Mouse (Mus musculus): ENCODE data around the gene Mtmr4. TPM values are rescaled to one million over a fixed set of nuclear protein-coding genes. Genes with fewer than 3 reads are reported as not detected.
A peak's percentile ranks its signal among the peaks of the same experiment; 100 is the strongest.

The Mtmr4 gene
- total RNA-seq, 2 experiments from 2014 or later = 26.1 to 31.4 TPM

DNA sequence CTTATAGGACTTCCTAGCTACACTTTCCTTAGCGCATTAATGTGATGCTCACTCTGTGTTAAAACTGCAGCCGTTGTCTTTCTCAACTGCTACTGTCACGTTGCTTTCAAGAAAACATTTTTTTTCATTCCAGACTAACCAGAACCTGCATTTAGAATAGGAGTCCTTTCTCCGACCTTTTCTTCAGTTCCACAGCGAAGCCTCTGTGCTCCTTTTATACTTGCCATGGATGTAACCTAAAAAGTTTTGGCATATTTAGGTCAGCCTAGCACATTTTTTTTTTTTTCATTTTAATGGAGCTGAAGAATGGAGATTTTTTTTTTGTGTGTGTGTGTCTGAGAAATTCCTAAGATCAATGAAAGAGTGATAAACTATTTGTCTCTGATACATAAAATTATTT is 23.6 kb downstream of the Mtmr4 start:
- no peak for DNase-seq

DNA sequence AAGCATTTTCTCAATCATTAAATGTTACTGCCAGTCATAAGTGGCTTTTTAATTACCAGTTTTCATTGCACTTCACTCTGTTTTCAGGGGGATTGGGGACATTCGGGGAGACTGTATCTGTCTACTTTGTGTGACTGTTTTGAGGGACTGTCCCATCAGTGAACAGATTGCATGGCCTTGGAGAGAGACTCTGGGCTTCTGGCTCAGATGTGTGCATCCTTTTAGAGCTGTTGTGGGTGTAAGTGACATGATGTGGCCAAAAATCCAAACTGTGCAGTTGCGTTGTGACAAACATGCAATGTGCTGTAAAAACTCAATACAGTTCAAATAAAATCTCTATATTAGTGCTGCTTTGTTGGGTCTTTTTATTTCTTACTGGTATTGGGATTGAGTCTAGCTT is 24.0 kb downstream of the Mtmr4 start:
- DNase-seq = no peak

DNA sequence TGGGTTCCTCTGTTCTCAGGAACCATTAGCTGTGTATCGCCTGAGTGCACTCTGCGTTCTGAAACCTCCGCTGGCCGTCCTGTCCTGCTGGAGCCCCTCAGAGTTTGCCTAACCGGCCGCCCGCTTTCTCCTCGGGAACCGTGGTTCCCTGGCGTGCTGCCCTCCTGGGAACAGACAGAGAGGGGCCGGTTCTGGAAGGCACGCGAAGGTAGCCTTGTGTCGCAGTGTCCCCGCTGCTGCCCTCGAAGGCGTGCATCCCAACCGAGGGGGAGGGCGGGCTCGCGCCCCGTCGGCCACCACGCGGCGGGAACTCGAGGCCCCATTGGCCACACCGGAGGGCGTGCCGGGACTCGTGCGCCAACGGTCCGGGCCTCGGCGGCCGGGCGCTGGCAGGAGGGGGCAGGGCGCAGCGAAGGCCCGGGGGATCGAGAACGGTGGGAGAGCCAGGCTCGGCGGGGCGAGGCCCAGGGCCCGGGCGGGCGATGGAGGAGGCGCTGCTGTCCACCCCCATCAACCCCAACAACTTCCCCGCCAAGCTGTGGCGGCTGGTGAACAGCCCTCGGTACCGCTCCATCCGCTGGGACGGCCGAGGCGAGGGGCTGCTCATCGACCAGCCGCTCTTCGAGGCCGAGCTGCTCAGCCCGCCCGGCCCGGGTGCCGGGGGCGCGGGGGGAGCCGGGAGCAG is 25.0 kb downstream of the Mtmr4 start, which contains the start of gene Hsf5:
Gene Hsf5, plus strand, starts transcription at position 375 of the 685 bp plus-strand sequence.
- no peak for DNase-seq

DNA sequence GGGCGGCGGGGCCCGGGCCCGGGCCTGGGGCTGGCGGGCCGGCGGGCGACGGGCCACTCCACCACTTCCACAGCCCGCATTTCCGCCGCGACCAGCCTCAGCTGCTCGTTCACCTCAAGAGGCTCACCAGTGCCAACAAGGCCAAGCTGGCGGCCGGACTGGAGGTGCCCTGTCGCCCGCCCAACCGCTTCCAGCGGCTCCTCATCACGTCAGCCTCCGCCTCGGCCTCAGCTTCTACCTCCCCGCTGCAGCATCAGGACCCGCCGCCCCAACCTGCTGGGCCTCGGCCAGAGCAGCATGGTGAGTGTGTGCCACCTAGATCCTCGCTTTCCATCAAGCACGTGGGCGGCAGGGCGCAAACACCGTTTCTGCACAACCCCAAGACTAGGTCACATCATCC is 25.6 kb downstream of the Mtmr4 start:
- no peak for DNase-seq

DNA sequence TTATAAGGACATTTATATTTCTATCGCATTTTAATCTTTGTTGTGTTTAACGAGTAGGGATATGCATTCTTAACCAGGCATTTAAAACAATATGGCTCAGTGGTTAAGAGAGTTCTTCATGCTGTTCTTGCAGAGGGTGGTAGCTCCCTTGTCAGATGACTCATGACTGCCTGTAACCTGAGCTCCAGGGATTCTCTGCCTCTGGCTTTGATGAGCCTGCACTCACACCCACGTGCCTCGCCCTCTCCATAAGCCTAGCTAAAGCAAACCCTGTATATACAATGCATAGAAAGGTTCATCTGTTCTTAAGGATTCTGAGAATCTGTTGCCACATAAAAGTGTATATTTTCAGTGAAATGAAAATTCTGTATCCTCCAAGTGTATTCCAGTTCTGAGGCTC is 31.2 kb downstream of the Mtmr4 start:
- no peak for DNase-seq

DNA sequence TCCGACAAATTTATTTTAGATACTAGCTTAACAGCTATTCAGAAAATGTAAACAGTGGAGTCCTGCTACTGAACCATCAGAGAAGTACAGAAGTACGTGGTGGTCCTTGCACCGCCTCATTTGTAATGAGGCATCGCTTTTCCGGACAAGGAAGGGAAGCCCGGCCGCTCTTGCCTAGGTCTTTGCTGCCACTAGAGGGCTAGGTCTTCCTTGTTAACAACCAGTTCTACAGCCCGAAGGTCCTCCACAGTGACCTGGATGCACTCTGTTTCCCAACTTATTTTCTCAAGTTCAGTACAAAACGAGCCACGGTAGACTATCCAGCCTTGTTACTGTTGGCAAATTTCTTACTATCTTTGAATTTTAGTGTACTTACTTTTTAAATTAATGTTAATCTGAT is 37.9 kb downstream of the Mtmr4 start:
- peak; percentile 49 to 66 for DNase-seq

DNA sequence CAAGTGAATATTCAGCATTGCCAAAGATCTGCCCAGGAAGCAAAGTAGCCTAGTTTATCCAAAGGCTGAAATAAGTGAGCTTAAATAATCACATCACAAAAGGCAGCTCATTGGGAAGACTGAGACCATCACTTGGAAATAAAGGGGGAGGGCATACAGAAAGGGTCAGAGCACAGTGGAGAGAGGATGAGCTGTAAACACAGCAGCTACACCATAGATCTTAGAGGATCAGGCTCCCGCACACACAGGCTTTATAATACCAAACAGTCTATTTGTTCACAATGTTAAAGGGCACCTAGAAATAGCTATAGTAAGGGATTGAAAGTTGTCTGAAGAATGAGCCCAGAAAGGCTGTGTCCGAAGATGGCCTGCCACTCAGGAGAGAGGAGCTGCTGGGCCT is 46.8 kb downstream of the Mtmr4 start:
- DNase-seq = no peak

DNA sequence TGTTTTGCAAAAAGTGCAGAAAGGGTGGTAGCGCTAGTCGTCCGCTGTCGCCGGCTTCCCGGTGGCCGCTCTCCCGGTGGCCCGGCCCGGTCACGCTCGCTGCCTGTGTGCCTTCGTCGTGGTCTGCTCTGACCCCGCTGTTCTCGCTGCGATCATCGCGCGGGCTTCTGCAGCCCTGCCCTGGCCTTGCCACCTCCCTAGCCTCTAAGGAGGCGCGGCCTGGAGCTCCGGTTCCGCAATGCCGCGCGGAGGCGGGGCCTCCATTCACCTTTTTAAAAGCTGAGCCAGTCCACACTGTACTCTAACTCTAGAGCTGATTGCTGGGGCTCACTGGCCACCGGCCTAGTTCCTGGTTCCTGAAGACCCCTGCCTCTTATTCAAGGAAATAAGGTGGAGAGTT is 47.2 kb downstream of the Mtmr4 start:
- DNase-seq = peak; percentile 85 to 88

DNA sequence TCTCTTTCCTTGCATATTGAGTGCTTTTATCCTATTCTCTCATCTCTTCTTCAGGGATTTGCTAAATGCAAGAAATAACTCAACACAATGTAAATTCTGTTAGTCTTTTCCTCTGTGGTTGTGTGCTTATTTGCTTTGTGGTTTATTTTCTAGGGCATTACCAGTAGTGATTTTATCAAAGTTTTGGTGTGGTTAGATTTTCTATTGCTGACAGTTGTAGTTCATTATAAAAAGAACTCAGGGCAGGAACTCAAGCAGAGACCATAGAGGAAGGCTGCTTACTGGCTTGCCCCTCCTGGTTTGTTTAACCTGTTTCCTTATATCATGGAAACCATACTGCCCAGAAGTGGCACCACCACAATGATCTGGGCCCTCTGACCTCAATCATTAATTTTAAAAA is 50.9 kb downstream of the Mtmr4 start:
- no peak for DNase-seq

DNA sequence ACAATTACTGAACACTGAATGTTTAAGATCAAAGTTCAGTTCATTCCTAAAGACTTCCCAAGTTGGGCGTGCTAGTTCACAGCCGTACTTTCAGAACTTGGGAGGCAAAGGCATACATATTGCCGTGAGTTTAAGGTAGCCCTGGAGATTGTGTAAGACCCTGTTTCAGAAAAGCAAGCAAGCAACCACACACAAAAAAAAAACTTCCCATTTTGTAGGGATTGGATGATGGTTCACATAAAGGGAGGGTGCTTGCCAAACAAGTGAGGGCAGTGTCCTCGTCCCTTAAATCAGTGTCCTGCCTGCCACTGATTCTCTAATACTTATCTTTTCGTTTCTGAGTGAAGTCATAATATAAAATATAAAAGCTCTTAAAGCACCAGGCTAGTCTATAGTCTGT is 62.7 kb downstream of the Mtmr4 start:
- DNase-seq = no peak

DNA sequence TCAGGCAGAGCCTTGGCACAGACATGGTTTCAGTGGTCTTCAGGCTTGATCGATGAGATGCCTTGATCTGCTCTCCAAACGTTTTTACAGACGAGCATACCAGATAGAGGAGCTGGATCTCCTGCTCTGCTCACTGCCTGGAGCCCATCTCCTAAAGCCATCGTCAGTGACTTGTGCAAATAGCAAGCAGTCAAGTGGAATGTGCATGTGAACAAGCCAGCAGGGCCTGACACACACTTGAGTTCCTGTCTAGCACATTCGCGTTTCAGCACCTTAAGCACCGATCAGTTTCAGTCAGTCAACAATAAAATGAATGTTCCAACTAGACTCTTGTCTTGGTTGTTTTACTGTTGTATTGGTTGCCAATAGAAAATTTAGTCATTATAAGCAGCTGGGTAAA is 67.3 kb downstream of the Mtmr4 start:
- DNase-seq = no peak

DNA sequence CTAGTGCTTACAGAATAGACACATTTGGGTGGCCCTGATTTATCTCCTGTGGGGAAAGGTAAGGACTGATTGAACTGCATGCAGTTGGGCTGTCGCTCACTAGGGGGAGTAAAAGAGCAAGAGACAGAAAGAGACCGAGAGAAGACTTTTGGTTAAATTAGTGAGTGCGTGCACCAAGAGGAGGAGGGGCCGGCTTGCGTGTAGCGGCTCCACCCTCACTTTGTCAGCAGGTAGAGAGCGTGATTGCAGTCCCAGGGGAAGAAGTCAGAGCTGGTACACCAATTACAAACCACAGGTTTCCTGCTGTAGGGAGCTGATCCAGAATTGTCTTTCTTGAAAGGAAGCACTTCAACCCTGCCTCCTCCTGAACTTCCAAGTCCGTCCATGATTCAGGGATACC is 70.4 kb downstream of the Mtmr4 start, which contains the start of gene Rnf43:
Gene Rnf43, plus strand, starts transcription at position 316 of the 400 bp plus-strand sequence.
- peak; percentile 88 to 91 for DNase-seq

DNA sequence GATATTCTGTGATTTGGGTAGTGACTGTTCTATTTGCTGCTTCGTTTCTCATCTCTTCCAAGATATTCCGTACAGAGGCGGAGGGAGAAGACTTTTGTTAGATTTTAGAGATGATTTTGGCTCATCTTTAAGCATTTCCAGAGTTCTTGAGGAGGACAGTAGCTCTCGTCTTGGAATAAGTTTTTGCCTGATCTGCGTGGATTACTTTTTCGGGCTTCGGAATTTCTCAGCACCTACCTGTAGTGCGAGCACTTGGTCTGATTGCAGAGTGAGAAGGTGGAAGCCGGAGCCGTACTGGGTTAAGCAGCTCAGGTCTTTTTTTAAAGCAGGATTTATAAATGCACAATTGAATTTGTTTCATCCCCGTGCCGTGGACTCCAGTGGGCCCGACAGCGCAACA is 70.9 kb downstream of the Mtmr4 start:
- DNase-seq = peak in 1 of 2 experiments; percentile 24

DNA sequence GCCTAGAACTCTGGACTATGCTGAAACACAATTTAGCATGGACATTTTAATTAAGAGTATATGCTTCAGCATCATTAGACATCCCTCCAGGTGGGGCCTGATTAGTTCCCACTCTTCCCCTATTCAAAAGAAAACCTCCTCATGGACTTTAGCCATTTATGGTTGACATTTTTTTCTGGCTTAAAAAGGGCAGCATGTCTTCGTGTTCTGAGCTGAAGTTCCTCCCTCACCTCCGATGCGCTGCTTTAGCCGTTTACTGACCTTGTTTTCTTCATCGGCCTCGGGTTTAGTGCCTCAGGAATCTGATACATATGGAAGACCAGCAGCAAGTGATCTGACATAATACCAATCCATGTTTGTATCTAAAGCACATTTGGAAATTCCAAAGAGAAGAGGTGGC is 72.0 kb downstream of the Mtmr4 start:
- DNase-seq = no peak

DNA sequence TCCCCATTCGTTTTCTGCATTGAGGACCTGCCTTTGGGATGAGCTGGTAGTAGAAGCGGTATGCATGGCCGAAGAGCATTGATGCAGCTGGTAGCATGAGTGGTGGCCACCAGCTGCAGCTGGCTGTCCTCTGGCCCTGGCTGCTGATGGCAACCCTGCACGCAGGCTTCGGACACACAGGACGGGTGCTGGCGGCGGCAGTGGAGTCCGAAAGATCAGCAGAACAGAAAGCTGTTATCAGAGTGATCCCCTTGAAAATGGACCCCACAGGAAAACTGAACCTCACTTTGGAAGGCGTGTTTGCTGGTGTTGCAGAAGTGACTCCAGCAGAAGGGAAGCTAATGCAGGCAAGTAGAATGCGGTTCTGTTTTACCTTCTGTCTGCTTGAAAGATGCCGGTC is 72.6 kb downstream of the Mtmr4 start:
- DNase-seq = peak in 1 of 2 experiments; percentile 27

DNA sequence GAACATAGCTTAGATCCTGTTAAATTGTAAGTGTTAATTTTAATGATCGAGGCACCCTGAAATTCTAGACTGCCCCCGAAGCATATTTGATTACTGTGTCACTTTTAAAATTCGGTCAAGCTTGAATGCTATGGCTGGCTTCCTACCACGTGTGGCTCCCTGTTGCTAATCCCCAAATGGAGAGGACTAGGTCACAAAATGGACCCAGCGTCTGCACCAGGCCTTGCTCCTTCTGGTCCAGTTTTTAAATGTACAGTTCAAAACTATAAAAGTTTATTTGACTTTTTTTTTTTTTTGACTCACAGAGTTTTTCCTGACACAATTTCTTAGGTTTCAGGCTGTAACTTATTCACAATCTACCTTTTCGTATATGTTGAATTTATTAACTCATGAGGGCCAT is 73.3 kb downstream of the Mtmr4 start:
- peak in 1 of 2 experiments; percentile 21 for DNase-seq

DNA sequence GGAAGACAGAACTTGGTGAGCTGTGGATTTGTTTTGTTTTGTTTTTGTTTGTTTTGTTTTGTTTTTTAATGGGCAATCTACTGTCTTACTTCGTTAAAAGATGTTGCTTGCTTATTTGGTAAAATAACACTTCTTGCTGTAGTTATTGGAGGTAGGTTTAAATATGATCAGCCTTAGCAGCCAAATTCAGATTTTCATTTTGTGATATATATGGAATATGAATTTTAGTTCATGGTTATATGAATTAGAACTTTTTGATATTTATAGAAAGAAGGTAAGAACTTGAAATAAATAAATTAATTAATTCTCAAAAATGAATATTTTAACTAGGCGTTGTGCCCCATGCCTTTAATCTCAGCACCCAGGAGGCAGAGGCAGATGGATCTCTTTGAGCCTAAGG is 73.7 kb downstream of the Mtmr4 start:
- no peak for DNase-seq

Other genes starting within 250 kb of the Mtmr4 start
- 10 to 100 TPM; 22.2 to 26.7 TPM for gene Ppm1e, start 233.1 kb upstream of the Mtmr4 start, total RNA-seq (2021)
- 1 to 10 TPM; 2.0 to 3.1 TPM for gene Rad51c, start 187.2 kb upstream of the Mtmr4 start, total RNA-seq (2021)
- under 1 TPM; 0.36 to 0.95 TPM for gene Tex14, start 187.1 kb upstream of the Mtmr4 start, total RNA-seq (2021)
- gene Gm11492, start 25.5 kb upstream of the Mtmr4 start, total RNA-seq (2021) = not detected
- 10 to 100 TPM; 33.2 to 41.3 TPM for gene Sept4, start 23.3 kb upstream of the Mtmr4 start, total RNA-seq (2021)
- under 1 TPM in 1 of 2 experiments, not detected in 1; 0.13 TPM for gene Hsf5, start 25.0 kb downstream of the Mtmr4 start, total RNA-seq (2021)
- 1 to 10 TPM; 6.2 to 8.9 TPM for gene Rnf43, start 70.6 kb downstream of the Mtmr4 start, total RNA-seq (2021)
- gene Supt4a, start 145.4 kb downstream of the Mtmr4 start, total RNA-seq (2021) = 10 to 100 TPM; 60.5 to 90.0 TPM
- 1 to 10 TPM; 3.5 to 5.0 TPM for gene Tspoap1, start 168.4 kb downstream of the Mtmr4 start, total RNA-seq (2021)
- gene Mpo, start 201.4 kb downstream of the Mtmr4 start, total RNA-seq (2021) = under 1 TPM in 1 of 2 experiments, not detected in 1; 0.40 TPM
- gene Lpo, start 236.1 kb downstream of the Mtmr4 start, total RNA-seq (2021) = not detected